Mouse (Mus musculus) G1E (cell line): ENCODE measurements around the gene Atraid.

Experiments used
- CTCF ChIP-seq: IDR thresholded peaks from 2 replicates; pipeline ENCODE4 v1.5.1; 2012; ENCODE audit warnings: low read depth, low read length, inconsistent platforms, mixed read lengths
- GATA1 ChIP-seq: IDR thresholded peaks from 2 replicates; pipeline ENCODE4 v1.6.1; 2012; ENCODE audit warnings: borderline replicate concordance, low read length, inconsistent platforms, mixed read lengths
- GATA2 ChIP-seq: IDR thresholded peaks from 2 replicates; pipeline ENCODE4 v1.6.1; 2012; ENCODE audit warnings: low read depth, low read length, inconsistent platforms, borderline replicate concordance
- POLR2AphosphoS5 ChIP-seq: IDR thresholded peaks from 2 replicates; pipeline ENCODE4 v1.6.1; 2012; ENCODE audit warnings: low read depth, low read length, inconsistent platforms; ENCODE audit not compliant: insufficient replicate concordance

DNA sequence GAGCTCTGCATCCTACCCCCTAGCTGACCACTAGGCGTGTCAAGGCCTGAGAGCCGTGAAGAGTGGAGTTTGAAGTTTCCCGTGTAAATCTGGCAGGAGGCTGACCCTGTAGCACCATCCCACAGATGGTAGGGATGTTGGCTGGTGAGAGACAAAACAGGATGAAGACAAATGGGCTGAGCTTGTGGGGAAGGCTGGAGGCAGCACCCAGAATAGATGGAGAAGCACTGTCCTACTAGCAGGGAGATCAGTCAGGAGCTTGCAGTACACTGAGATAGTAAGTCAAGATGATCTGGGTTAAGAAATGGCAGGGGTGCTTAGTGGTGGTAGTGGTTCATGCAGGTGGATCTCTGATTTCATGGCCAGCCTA, 32.7 kb downstream of the Atraid start:
- TF ChIP-seq CTCF (no peak), GATA1 (no peak), POLR2AphosphoS5 (no peak), GATA2 (no peak)
